Mouse (Mus musculus) heart, postnatal 14 days (tissue): ENCODE measurements around the gene Tnpo3. TPM values are rescaled to one million over a fixed set of nuclear protein-coding genes. Genes with fewer than 3 reads are reported as not detected.
A peak's percentile ranks its signal among the peaks of the same experiment; 100 is the strongest.

Experiments
- DNase-seq, 2 experiments: peaks; one replicate each; pipeline ENCODE4 v3.0.0; 2021 to 2022
- intact Hi-C: fragments of 180-260 bp; cut with DNase I; formaldehyde crosslinking; loops from one replicate; pipeline ENCODE4 v1.15.1; 2025
- total RNA-seq, 2 experiments: library from RNA; stranded (reverse); gene quantifications; 2 replicates each; pipeline ENCODE4 v1.2.3; 2021

Tnpo3 gene
- total RNA-seq, 2 experiments from 2014 or later: 37.8 to 43.3 TPM

DNA sequence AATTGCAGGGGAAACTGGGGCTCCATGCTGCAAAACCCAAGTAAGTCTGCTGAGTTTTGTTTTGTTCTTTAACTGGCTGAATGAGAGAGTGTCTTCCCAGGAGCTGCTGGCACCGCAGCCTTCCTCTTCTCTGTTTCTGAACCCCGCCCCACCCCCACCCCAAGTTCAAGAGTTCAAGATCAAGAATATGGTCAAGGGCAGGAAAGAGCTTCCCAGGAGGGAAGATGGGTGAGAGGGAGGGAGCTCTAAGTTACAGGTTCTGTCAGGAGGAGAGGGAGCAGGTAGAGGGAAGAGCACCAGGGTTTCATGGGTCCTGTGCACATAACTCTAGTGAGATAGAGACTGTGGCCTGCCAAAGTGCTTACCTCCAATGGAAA is 80.3 kb downstream of the Tnpo3 start:
- no peak for DNase-seq
- intact Hi-C loops: no loop called here

DNA sequence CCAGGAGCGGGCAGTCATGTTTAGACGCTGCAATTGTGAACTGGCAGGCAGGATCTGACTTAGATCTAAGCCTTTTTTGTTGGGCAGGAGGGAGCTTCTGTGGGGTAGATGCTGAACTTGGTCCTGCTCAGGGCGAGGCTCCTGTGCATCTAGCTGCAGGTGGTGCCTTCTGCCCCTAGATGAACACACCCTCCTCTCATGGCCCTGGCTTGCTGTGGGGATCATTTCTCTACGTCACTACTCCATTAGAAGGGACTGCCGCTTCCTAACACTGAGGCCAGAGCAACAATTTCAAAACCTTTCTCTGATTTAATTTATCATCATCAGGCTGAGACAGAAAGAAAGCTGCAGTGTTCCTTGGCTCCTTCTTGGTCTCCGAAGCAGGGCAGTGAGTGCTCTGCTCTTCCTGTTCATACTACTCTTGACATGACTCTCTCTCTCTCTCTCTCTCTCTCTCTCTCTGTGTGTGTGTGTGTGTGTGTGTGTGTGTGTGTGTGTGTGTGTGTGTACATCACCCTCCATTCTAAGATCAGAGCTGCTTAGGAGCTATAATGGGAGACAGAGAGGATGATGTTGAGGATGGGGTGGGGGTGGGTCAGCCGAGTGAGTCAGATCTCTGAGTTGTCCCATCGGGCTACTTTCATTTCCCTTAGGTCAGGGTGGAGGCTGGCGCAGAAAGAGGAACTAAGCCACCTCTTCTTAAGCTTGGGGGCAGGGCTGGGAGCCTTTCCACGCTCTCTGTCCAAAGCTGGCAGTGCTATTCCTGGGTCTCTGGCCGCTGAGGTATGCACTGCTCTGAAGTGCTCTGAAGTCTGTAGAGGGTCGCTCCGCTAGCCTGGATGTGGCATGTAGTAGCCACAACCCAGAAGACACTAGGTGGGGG is 80.9 kb downstream of the Tnpo3 start:
- no peak for DNase-seq
- intact Hi-C loops: no loop called here

DNA sequence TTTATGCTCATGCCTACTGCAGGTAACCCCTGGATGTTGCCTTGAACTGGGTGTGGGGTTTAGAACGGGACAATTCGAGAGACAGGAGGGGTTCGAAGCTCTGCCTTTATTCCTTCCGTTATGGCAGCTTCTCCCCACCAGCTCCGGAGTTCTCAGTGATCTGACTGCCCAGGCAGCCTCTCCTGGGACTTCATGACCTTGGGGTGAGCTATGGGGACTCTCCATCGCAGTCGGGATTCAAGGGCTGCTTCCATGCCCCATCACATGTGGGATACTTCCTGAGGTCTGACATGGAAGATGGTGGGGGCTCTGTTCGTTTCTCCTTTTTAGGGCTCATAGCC is 81.6 kb downstream of the Tnpo3 start:
- no peak for DNase-seq
- intact Hi-C loops: no loop called here

DNA sequence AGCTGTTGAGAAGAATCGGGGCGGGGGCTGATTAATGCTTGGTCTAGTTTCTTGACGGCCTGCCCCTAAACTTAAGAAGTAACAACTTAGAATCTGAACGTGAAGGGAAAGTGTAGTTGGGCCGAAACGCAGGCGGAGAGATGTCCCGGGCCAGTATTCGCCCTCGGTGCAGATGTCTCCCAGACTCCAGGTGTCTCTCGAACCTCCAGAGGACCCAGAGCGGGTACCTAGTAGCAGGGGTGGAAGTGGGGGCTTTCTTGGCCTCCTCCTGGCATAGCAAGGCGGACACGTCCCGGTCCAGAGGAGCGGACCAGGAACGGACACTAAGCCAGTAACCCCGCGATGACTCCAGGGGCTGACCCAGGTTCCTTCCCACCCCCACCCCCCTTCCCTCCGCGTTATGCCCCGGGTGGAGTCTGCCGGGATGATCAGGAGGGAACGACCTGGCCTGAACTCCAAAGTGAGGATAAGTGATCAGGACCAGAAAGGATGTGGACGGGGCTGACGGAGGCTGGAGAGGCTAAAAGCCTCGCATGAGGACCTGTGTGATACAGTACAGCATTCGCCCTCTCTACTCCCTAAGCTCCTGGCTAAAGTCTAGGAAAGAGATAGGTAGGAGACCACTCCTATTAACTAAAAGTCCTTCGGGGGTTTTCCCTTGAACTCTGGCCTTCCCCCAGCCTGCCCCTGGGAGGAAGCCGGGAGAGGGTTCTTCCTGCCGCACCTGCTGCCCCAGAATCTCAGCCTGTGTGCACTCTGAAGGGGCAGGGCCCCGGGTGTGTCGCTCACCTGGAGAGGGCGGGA is 82.1 kb downstream of the Tnpo3 start:
- intact Hi-C loops: no loop called here
- no peak for DNase-seq

DNA sequence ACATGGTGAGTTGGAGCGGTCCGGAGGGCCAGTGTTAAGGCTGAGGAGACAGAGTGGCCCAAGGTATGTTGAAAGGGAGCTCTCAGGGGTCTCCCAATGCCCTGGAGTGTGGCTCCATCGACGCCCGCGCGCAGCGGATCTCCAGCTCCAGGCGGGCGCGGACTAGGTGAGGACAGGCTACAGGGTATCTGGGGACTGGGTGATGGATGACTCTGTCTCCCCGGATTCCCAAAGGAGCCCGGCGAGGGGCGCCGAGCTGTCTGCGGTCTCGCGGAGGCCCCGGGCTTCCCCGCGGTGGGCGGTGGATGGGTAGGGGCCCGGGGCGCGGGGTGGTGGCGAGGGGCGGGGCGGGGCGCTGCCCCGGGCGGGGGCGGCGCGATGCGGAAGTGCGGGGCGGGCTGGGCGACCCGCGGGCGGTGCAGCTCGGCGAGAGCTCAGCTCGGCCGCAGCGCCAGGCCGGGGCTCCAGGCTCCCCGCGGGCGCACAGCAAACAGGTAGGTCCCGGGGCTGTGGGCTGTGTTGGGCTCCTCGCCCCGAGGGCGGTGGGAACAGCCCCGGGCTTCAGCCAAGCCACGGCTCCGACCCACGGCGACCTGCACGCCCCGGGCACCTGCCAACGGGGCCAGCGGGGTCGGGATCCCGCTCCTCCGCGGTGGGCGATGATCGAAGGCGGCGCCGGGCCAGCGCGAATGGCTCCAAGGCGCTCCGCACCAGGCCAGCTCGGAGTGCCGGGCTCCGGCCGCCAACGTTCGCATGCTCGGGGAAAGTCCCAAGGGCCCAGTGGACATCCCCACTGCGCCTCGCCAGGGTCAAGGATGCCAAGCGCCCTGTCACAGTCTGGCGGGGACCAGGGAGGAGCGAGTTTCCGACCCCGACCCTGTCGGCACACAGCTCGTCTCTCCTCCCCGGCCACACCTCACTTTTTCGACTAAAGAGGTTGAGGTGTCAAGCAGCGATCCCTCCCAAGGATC is 83.1 kb downstream of the Tnpo3 start, which contains the start of gene Irf5:
TSS of gene Irf5 (plus strand) at position 345 of the 971 bp plus-strand sequence.
- intact Hi-C loops: no loop called here
- peak; percentile 56 to 58 for DNase-seq

DNA sequence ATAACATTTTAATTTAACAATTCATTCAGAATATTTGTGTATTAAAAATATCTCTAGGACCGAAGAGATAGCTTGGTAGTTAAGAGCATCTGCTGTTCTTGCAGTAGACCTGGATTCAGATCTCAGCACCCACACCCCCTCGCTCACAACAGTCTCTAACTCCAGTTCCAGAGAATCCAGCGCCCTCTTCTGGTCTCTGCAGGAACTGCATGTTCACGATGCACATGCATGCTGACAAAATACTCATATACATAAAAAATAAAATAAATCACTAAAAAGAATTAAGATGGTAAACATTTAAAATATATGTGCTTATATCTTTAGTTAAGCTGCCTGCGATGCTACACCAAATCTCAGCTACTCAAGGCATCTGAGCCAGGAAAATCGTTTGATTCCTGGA is 84.4 kb downstream of the Tnpo3 start:
- intact Hi-C loops: no loop called here

DNA sequence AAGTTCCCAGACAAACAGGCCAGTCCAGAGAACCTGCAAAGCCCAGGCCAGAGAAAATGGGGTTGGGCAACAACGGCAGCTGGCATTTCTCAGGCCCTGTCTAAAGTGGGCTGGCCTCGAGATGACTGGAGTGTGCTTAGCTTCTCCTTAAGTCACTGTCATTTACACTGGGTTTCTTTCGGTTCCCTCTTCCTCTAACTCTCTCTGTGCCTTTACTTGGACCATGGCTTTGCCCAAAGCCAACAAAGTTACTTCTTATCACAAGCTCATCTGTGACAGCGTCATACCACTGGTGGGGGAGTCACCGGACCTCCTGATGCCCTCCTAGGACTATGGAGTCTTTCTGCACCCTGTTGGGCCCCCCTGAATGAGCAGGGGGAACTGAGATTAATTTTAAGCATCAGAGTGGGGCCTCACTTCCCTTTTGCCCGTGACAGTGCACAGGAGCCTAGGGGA is 85.6 kb downstream of the Tnpo3 start:
- DNase-seq: peak; percentile 51 to 69
- intact Hi-C loops: no loop called here

More for the DNA sequence above, 84.4 kb downstream of the Tnpo3 start:
- DNase-seq: peak in 1 of 2 experiments; percentile 38

DNA sequence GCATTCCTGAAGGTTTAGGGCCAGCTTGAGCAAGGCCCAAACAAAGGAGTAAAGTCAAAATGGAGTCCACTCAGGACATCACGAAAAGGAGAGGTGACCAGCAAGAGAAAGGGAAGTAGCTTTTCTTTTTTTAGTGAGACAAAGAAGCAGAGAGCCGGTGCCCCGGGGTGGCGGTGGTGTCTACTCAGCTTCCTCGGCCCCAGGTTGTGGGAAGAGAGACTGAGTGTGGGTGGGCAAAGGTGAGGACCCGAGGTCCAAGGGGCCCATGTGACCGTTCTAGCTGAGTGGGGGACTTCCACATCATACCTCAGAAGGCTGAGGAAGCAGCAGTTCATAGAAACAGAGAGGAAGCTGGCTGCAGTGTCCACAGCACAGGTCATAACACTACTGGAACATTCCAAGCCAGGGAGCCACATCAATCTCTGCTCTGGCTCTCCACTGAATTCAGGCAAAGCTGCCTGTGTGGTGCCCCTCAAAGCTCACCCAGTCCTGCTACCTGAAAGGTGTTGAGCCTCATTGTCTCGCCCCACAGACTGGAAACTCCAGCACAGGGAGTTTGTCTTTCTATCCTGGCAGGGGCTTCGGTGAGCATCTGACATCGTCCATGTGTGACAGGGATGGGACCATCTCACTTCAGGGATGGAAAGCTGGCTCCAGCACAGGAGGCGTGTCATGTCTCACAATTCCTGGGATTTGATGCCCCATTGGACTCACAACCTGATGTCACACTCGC is 86.2 kb downstream of the Tnpo3 start:
- intact Hi-C loops: no loop called here

DNA sequence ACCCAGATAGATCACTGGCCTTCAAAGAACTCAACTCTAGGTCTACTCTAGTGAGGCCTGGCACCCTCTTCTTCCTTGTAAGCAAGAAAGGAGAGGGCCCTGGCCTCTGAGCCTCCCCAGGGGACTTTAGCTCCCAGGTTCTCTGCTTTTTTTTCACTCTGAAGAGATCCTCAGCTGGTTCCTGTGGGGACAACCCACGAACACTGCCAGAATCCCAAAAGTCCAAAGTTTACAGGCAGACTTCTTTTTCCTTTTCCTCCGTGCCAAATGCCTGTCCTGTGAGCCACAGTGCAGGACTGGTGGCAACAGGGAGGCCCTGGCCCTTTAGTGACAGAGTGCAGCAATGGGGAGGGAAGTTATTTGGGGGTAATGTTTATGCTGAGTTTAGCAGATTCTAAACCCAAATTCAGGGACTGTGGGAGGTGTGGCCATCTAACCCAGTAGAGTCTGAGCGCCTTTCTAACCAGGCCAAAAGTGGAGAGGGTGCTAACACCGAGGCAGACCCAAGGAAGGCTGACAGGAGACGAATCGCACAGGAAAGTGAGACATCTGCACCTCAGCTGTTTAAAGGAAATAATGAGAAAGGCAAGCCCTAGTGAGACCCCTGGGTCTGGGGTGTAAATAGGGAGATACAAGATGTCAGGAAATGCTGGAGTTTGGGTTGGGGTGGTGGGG is 86.9 kb downstream of the Tnpo3 start:
- intact Hi-C loops: no loop called here
- no peak for DNase-seq

More for the DNA sequence above, 86.2 kb downstream of the Tnpo3 start:
- DNase-seq: no peak

DNA sequence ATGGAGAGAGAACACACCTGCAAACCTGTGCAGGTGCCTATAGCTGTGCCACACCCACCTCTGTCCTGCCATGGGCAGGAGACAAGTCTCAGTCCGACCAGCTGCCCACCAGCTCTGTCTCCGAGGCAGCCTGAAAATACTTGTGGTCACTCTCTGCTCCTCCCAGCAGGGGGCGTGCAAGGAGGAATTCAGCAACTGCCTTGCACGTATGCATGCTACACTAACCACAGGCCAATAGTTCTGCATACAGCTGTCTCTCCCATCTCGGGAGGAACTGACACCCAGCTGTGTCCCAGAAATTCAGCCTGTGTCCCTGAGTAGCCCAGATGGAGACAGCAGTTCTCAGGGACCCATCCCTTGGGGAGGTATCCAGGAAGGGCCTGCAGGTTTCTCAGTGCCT is 92.5 kb downstream of the Tnpo3 start:
- DNase-seq: peak; percentile 79 to 85
- intact Hi-C loops: loop anchor here (2.0 kb wide), 1 partner anchor 134 kb away; no protein-coding TSS in a partner anchor

DNA sequence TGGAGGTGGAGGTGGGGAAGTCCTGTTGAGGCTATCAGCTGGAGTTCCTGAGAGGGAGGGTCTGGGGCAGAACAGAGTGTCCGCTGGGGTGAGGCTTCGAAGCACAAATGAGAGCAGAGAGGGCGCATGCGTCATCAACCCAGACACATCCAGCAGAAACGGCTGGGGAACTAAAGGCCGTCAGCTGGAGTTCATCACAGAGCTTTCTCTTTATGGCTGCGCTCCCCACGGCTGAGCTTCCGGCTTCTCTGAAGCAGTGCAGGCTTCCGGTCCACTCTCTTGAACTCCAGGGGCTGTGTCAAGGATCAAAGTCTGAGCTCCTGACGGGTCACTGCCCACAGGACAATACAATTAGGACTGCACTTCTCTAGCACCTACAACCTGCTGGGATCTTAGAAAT is 96.4 kb downstream of the Tnpo3 start:
- DNase-seq: peak; percentile 56 to 66
- intact Hi-C loops: no loop called here

DNA sequence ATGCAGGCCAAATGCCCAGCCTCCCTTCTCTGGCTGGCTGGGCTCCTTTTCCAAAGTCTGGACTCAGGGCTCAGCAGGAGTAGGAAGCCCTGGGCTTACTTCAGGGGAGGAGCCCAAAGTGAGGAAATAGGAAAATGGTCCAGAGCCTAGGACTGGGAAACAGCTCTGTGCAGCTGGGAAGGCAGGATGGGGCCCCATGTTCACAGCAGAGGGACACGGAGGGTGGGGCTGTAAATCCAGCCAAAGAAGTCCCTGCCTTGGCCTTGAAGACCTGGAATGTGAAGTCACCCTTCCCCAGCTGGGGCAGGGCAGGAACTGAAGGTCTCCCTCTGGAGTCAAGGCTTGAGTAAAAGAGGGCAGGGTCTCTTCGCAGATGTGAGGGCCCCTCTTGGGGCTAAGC is 100.6 kb downstream of the Tnpo3 start:
- peak; percentile 41 to 45 for DNase-seq
- intact Hi-C loops: no loop called here

DNA sequence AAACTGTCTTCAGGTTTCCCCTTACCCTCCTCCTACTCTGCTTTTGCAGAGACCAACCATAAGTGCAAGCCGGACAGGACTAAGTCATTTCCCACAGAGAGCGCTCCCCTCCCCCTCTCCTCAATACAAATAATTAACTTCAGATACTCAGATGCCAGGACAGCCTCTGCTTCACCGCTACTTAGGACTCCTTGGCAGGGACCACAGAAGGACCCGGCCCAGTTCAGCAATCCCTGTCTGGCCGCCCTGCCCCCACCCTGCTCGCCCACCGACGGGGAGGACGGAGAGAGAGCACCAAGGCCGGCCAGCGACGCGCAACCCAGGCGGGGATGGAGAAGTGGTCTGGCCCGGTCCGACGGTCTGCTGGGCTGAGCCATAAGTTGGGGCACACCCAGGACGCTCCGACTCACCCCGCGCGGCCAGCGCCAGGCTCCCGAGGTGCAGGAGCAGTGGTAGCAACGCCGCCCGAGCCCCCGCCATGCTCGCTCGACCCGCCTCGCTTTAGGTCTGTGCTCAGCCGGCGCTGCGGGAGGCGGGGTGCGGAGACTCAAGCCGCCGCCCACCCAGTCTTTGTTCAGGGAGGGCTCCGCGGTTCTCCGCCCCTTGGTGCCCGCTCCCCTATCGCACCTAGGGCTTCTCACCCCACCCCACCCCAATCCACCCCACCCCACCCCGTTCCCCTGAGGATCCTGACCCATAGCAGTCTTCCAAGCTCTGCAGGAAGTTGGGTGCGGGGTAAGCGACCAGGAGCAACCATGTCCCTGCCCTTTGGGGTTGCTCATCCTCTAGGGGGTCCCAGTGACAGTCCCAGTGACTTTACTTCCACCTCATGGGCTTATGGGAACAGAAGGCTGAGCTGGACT is 102.0 kb downstream of the Tnpo3 start, which contains the start of gene Kcp:
TSS of gene Kcp (minus strand) at position 506 of the 863 bp plus-strand sequence.
- DNase-seq: peak; percentile 42 to 45
- intact Hi-C loops: no loop called here

DNA sequence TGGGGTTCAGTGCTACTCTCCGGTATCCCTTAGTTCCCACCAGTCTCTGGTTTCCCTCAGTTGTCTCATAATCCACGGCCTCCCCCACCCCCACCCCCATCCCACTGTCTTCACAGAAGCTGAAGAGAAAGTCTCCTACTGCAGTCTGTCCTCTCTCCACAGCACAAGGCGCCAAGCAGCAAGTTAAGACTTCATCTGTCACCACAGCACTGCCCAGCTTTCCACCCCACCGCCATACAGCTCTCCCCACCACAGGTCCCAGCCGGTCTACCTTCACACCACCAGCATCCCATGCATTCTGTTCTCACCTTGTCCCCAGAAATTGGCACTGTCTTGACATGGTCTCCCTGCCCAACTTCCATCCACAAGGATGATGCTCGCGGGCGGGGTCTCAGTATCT is 102.9 kb downstream of the Tnpo3 start:
- DNase-seq: no peak
- intact Hi-C loops: no loop called here

DNA sequence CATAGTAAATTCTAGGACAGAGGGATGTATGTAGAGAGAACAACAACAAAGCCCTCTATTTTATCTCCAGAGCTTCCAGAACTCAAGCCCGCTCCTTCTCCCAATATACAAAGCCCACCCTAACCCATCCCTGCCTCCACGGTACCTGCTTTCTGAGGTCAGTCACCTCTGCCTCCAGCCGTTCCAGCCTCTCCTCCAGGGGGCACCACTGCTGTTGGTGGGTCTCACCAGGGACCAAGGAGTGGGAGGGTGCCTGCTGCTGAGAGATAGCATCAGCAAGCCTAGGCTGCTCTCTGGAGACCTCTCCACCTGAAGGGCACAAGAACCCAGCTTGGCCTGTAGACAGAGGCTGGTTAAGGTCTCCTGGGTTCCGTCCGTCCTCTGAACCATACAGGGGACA is 104.2 kb downstream of the Tnpo3 start:
- DNase-seq: no peak
- intact Hi-C loops: no loop called here

DNA sequence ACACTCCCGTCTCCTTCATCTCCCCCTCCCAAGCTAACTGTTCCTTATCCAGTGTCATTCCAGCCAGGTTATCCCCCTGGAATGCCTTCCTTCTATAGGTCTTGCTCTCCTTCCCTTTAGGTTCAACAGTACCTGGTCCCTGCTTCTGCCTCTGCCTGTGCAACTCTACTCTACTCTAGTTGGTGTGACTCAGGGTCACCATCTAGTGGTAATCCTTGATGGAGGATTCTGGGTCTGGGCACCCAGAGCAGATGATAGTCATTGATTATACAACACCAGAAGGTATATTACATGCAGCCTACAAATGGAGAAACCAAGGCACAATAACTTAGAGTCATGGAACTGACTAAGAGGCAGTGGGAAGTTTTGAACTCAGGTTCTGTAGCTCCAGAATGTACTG is 108.1 kb downstream of the Tnpo3 start:
- intact Hi-C loops: no loop called here
- DNase-seq: no peak

DNA sequence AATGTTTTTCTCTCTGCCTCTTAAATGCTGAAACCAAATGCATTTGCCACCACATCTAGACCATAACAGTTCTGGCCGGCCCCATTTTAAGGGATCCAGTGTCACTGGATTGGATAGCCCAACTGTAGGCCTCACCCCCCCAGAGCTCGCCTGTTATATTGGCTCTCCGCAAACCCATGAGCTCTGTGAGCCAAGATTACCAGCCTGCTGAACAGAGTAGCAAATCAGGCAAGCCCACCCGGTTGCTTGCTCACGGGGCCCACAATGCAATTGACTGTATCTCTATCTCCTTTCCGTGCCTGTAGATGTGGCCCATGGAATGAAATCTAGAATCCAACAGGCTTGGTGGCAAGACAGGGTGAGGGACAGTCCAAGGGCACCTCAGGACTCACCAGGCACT is 108.9 kb downstream of the Tnpo3 start:
- intact Hi-C loops: no loop called here
- no peak for DNase-seq

DNA sequence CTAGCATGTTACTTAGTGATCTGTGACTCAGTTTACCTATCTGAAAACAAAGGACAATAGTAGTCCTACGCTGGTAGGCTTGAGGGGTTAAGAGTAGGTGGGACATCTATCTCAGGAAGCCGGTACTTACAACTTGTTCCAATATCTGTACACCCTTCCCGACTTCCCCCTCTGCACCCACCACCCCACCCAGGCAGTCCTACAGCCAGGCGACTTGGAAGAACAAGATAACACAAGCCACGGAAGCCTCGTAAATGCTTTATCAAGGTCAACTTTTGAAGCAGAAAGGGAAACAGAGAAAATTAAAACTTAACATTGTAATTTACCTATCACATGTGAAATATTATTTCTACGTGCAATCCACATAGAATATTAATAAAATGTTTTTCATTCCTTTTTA is 109.5 kb downstream of the Tnpo3 start:
- DNase-seq: no peak
- intact Hi-C loops: no loop called here
